Mouse (Mus musculus) limb, embryonic 12.5 days (tissue): Measurements from ENCODE around the gene Ubd. TPM values are rescaled to one million over a fixed set of nuclear protein-coding genes. Genes with fewer than 3 reads are reported as not detected.

Experiments
- ATAC-seq: fragments of 200-750 bp; cut with Nextera tagmentation; 2 replicates; pipeline ENCODE4 v1.8.0; 2017; ENCODE audit warnings: low read depth, moderate TSS enrichment; ENCODE audit not compliant: insufficient number of reproducible peaks, insufficient read depth, low FRiP score, low TSS enrichment
- H3K27ac ChIP-seq: fragments of 300-500 bp; sonication (generic); 2 replicates; pipeline ENCODE4 v1.5.1; 2016; ENCODE audit warnings: mild to moderate bottlenecking, moderate library complexity
- H3K27me3 ChIP-seq: fragments of 300-500 bp; sonication (generic); 2 replicates; pipeline ENCODE4 v1.6.1; 2016; ENCODE audit warnings: mild to moderate bottlenecking, moderate library complexity
- H3K36me3 ChIP-seq: fragments of 300-500 bp; sonication (generic); 2 replicates; pipeline ENCODE4 v1.6.1; 2016; ENCODE audit warnings: mild to moderate bottlenecking, moderate library complexity
- H3K4me1 ChIP-seq: fragments of 300-500 bp; sonication (generic); replicated peaks from 2 replicates; pipeline ENCODE4 v1.6.1; 2016
- H3K4me2 ChIP-seq: fragments of 300-500 bp; sonication (generic); 2 replicates; pipeline ENCODE4 v1.6.1; 2016; ENCODE audit warnings: mild to moderate bottlenecking, moderate library complexity
- H3K4me3 ChIP-seq: fragments of 300-500 bp; sonication (generic); replicated peaks from 2 replicates; pipeline ENCODE4 v1.5.1; 2016; ENCODE audit warnings: mild to moderate bottlenecking
- H3K9ac ChIP-seq: fragments of 300-500 bp; sonication (generic); replicated peaks from 2 replicates; pipeline ENCODE4 v1.6.1; 2016; ENCODE audit warnings: mild to moderate bottlenecking, moderate library complexity
- H3K9me3 ChIP-seq: fragments of 300-500 bp; sonication (generic); 2 replicates; pipeline ENCODE4 v1.6.1; 2016; ENCODE audit warnings: mild to moderate bottlenecking, moderate library complexity
- WGBS: fragments of 180-500 bp; shearing (Covaris S2); methylation state at CpG from one replicate; pipeline ENCODE4 v1.1.7; 2016; 5-methylcytosine and 5-hydroxymethylcytosine counted together
- polyA plus RNA-seq: library from polyadenylated mRNA; unstranded; fragments of >200 nt; fragmentation: Nextera tagmentation; extraction: Ambion mirVana; gene quantifications from 2 replicates; pipeline ENCODE4 v1.2.1, GENCODE M21; 2016

Ubd gene
- not detected in 2 replicates for polyA plus RNA-seq

DNA sequence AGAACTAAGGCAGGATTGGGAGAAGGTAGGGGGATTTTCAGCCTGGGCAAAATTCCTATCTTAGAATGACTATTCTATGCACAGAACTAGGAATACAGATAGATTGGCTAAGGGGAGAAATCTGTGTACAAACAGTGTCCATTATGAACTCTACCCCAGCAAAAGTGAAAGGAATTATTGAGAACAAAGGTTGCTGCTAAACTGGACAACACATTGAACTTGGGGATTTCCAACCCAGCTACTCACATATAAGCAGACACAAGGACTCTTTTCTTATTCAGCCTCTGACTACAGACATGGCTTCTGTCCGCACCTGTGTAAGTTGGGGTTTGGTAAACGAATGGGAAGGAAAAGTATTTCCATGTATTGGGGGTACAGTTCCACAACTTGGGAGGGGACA, at the start of gene Ubd:
Ubd (plus strand) TSS at position 237 of the 400 bp plus-strand sequence.
- Histone ChIP-seq H3K9me3 (no peaks in the 10 kb centered on the region), H3K27ac (no peak within 1 kb of the TSS), H3K4me3 (no peak within 1 kb of the TSS), H3K4me1 (no peaks in the 10 kb centered on the region), H3K4me2 (no peak within 1 kb of the TSS), H3K27me3 (peaks cover 31% of the 10 kb centered on the region), H3K9ac (no peak within 1 kb of the TSS), H3K36me3 (no peaks in the 10 kb centered on the region)
- WGBS, result 85% methylated on average over 2 of the region's 2 CpGs
- ATAC-seq, result no peak

DNA sequence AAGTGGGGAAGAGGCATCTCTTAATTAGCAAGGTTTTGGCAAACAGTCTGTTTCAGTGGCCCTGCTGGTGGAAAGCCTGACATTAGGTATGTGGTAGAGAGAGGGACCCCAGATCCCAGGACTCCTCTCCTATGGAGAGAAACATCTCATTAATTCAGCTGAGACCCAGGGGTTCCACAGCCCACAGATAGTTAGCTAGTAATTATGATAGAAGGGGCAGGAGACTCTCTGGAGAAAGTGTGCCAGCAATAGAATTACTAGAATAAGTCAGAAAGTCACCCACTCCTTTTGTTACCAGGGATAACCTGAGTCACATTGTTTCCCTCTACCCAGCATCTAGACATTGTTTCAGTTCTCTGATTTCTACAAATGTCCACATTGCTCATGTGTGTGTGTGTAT, 32.3 kb upstream of the Ubd start, which contains the start of gene Olfr93:
Olfr93 (minus strand) TSS at position 101 of the 400 bp plus-strand sequence.
- no peak within 1 kb of the TSS for H3K9ac ChIP-seq
- no peaks in the 10 kb centered on the region for H3K9me3 ChIP-seq
- H3K27ac ChIP-seq, result no peak within 1 kb of the TSS
- no peaks in the 10 kb centered on the region for H3K27me3 ChIP-seq
- no peaks in the 10 kb centered on the region for H3K4me1 ChIP-seq
- H3K4me3 ChIP-seq, result no peak within 1 kb of the TSS
- no peaks in the 10 kb centered on the region for H3K36me3 ChIP-seq
- ATAC-seq, result no peak
- H3K4me2 ChIP-seq, result no peak within 1 kb of the TSS

DNA sequence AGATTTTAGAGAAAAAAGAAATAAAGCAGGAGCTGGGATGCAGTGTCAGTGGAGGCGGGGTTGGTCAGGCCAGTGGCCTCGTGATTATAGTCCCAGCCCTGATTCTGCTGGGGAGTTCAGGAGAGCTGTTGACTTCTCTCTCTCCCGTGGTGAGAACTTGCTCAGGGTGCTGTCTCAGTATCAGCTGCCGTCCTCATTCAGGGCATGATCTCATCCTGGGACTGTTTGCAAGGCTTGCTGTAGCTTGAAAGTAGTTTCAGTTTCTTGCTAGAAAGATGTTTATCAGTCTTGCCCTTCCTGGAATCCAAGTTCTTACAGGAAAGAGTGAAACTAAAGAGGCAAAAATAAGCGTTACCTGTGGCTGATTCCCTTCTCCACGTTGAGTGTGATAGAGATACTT, 8.2 kb upstream of the Ubd start:
- no peak overlapping the region for H3K4me3 ChIP-seq
- no peaks in the 10 kb centered on the region for H3K36me3 ChIP-seq
- 44% methylated on average over 6 of the region's 6 CpGs for WGBS
- no peak overlapping the region for H3K9ac ChIP-seq
- no peak overlapping the region for H3K4me2 ChIP-seq
- no peak overlapping the region for H3K27ac ChIP-seq
- no peaks in the 10 kb centered on the region for H3K27me3 ChIP-seq
- ATAC-seq, result no peak
- H3K9me3 ChIP-seq, result no peaks in the 10 kb centered on the region
- H3K4me1 ChIP-seq, result no peaks in the 10 kb centered on the region

DNA sequence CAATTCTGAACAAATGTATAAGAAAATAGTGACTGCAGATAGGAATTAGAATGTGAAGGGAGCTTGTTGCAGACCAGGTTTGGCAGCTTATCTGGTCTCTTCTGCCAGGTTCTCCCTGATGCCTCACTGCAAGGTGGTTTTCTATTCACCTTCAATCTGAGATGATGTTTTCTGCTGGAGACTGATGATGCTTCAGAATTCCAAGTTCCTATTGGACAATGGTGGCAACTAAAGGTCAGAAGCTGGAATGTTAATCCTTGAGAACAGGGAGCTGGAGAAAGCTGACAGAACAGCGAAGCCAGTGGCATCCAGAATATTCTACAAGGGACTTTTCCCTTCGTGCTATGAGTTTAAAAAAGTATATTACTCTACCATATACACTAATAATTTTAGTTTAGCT, 3.0 kb upstream of the Ubd start:
- Histone ChIP-seq H3K36me3 (no peaks in the 10 kb centered on the region), H3K9me3 (no peaks in the 10 kb centered on the region)
- 49% methylated on average over 2 of the region's 2 CpGs for WGBS

DNA sequence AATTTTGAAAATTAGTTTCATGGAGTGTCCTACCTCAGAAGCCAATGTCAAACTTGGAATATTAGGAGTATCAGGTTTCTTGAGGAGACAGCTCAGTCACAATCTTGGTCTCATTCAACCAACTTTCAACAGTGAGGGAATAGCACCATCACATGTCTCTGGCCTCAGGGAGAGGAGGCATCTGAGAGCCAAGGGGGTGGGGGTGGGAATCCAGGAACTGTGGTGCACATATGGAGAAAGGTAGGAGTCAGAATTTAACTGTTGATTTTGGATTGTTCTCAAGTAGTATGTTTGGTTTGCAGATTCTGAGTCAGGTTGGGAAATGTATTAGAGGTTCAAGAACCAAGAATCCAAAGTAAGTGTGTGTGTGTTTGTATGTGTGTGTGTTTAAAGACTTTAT, 660 bp upstream of the Ubd start:
- Histone ChIP-seq H3K4me1 (no peaks in the 10 kb centered on the region), H3K27ac (no peak overlapping the region), H3K4me3 (no peak overlapping the region), H3K27me3 (peaks cover 25% of the 10 kb centered on the region), H3K9me3 (no peaks in the 10 kb centered on the region), H3K9ac (no peak overlapping the region), H3K4me2 (no peak overlapping the region), H3K36me3 (no peaks in the 10 kb centered on the region)
- ATAC-seq, result no peak

More for the DNA sequence above, 3.0 kb upstream of the Ubd start:
- Histone ChIP-seq H3K4me2 (no peak overlapping the region), H3K4me3 (no peak overlapping the region), H3K9ac (no peak overlapping the region), H3K27ac (no peak overlapping the region), H3K27me3 (peaks cover 4% of the 10 kb centered on the region; the same call in 1 of the 2 replicates), H3K4me1 (no peaks in the 10 kb centered on the region)
- ATAC-seq, result no peak

DNA sequence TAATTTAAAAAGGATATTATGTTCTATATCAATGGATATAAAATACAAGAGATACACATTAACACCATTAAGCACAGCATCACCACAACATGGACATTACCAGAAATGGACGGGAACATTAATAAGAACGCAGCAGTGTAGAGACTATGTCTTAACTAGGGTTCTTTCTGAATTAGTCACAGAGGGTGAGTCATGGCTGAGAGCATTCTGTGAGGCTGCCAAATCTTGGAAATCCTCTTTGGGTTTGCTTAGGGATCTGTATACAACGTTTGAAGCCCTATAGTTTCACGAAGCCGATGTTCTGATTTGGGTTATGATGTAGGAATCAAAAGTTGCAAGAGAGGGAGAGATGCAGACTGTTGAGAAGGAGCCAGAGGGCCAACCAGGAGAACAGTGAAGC, 1.1 kb downstream of the Ubd start:
- Histone ChIP-seq H3K36me3 (no peaks in the 10 kb centered on the region), H3K4me1 (no peaks in the 10 kb centered on the region), H3K27ac (no peak overlapping the region), H3K4me3 (no peak overlapping the region), H3K9ac (no peak overlapping the region), H3K4me2 (no peak overlapping the region), H3K27me3 (peaks cover 32% of the 10 kb centered on the region), H3K9me3 (no peaks in the 10 kb centered on the region)
- 93% methylated on average over 5 of the region's 5 CpGs for WGBS
- ATAC-seq, result no peak

DNA sequence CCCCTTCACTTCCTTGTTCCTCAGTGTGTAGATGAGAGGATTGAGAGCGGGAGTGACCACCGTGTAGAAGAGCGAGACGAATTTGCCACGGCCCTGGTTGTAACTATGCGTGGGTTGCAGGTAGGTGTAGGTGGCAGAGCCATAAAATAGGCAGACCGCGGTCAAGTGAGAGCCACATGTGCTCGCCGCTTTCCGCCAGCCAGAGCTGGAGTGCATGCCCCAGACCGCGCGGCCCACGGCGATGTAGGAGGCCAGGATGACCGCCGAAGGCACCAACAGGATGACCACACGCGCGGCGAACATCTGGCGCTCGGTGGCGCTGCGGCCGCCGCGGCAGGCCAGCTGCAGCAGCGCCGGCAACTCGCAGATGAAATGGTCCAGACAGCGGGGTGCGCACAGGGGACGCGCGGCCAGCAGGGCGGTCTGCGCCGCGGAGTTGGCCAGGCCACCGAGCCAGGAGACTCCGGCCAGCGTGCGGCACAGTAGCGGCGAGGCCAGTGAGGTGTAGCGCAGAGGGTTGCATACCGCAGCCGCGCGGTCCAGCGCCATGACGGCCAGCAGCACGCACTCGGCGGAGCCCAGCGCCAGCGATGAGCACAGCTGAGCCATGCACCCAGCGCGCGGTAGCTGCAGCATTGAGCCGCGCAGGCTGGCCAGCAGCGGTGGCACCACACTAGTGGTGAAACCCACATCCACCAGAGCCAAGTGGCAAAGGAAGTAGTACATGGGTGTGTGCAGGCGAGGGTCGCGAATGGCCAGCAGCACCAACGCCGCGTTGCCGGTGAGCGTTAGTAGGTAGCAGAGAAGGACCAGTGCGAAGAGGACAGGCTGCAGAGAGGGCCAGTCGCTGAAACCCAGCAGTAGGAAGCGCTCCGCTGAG, 3.4 kb downstream of the Ubd start:
- H3K27me3 ChIP-seq, result peaks cover 34% of the 10 kb centered on the region
- under 1% methylated on average over 77 of the region's 77 CpGs for WGBS
- peak; percentile 86 for ATAC-seq

DNA sequence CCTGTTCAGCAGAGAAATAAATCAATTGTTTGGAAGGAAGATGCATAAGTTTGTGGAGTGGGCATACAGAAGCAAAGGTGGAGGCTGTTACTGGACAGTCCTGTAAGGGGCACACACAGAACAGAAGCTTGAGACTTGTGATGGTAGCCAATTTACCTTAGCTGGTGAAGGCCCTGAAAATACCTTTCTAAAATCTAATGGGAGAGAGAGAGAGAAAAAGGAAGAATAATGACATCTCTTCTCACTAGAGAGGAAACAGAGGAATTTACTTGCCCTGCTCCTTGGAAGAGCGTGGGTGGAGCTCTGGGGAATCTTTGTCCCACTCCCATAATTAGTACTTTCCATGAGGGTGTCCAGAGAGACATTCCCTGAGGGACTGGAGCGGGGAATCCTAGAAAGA, 7.2 kb downstream of the Ubd start, which contains the start of gene Olfr94:
Olfr94 (minus strand) TSS at position 101 of the 400 bp plus-strand sequence.
- ATAC-seq, result no peak
- H3K27me3 ChIP-seq, result peaks cover 30% of the 10 kb centered on the region
- H3K4me3 ChIP-seq, result no peak within 1 kb of the TSS
- H3K4me2 ChIP-seq, result no peak within 1 kb of the TSS
- no peak within 1 kb of the TSS for H3K27ac ChIP-seq
- H3K9me3 ChIP-seq, result no peaks in the 10 kb centered on the region
- H3K36me3 ChIP-seq, result no peaks in the 10 kb centered on the region
- no peak within 1 kb of the TSS for H3K9ac ChIP-seq
- WGBS, result 74% methylated on average over 2 of the region's 2 CpGs
- H3K4me1 ChIP-seq, result no peaks in the 10 kb centered on the region

More for the DNA sequence above, 3.4 kb downstream of the Ubd start:
- Histone ChIP-seq H3K36me3 (no peaks in the 10 kb centered on the region), H3K9me3 (no peaks in the 10 kb centered on the region), H3K4me2 (peak overlapping the region; percentile 96), H3K4me3 (peak overlapping the region; percentile 62), H3K9ac (peak overlapping the region; percentile 60), H3K4me1 (no peaks in the 10 kb centered on the region), H3K27ac (no peak overlapping the region)

DNA sequence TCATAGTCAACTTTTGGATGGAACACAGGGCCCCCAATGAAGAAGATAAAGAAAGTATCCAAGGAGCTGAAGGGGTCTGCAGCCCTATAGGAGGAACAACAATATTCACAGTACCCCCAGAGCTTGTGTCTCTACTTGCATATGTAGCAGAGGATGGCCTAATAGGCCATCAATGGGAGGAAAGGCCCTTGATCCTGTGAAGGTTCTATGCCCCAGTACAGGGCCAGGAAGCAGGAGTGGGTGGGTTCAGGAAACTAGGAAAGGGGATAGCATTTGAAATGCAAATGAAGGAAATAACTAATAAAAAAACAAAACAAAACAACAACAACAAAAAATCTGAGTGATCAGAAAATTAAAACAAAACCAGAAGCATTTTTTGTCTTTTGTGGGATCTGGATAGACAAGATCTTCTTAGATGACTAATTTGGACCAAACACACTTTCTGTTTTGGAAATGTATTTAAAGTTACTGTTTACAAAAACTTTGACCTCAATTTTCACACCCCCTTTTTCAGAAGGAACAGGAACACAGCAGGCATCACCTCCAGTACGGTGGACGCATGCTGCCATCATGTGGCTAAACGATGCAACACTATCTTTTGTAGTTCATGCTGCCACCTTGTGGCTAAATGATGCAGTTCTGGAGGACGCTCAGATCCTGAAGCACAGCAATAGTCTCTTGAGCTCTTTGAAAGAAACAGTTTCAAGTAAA, 9.7 kb downstream of the Ubd start:
- H3K36me3 ChIP-seq, result no peaks in the 10 kb centered on the region
- H3K4me1 ChIP-seq, result no peaks in the 10 kb centered on the region
- H3K27me3 ChIP-seq, result peaks cover 6% of the 10 kb centered on the region
- 0% methylated on average over 4 of the region's 4 CpGs for WGBS
- H3K4me3 ChIP-seq, result no peak overlapping the region
- no peak overlapping the region for H3K27ac ChIP-seq
- no peak overlapping the region for H3K4me2 ChIP-seq
- ATAC-seq, result no peak
- H3K9ac ChIP-seq, result no peak overlapping the region
- H3K9me3 ChIP-seq, result no peaks in the 10 kb centered on the region

DNA sequence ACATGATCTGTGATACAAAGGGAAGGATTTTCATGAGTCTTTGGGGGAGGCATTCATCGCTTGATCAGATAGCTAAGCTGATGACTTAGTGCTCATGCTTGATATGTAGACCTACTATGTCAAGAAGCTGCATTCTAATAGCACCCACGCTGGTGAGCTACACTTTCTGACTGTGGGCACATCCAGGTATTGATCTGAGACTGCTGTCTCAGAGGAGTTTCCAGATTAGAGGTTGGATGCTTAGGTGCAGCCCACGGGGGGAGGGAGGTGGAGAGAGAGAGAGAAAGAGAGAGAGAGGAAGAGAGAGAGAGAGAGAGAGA, 10.2 kb downstream of the Ubd start:
- 38% methylated on average over 3 of the region's 3 CpGs for WGBS
- H3K4me2 ChIP-seq, result no peak overlapping the region

DNA sequence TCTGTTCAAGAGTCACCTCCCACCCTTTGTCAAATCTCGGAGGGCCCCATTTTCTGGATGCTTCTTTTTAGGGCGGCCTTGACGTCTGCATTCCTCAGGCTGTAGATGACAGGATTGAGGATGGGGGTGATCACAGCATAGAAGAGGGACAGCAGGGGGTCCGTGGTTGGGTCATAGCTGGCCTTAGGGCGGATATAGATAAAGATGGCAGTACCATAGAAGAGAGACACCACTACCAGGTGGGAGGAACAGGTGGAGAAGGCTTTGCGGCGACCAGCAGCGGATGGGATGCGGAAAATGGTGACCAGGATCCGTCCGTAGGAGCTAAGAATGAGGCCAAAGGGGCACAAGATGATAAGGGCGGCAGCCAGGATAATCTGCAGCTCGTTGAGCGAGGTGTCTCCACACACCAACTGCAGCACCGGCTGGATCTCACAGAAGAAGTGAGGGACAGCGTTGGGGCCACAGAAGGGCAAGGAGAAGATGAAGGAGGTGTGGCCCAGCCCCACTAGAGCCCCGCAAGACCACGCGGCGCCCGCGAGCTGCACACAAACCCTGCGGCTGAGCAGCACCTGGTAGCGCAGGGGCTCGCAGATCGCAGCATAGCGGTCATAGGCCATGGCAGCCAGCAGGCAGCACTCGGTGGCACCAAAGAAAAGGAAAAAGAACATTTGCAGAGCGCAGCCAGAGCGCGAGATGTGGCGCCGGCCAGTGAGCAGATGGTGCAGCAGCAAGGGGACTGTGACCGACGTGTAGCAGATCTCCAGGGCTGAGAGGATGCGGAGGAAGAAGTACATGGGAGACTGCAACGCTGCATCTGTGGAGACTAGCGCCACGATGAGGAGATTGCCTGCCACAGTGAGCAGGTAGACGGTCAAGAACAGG, 17.4 kb downstream of the Ubd start:
- H3K36me3 ChIP-seq, result no peaks in the 10 kb centered on the region
- no peak overlapping the region for H3K27ac ChIP-seq
- WGBS, result 19% methylated on average over 40 of the region's 40 CpGs
- peak overlapping the region; percentile 26 for H3K4me3 ChIP-seq
- ATAC-seq, result no peak
- H3K27me3 ChIP-seq, result peaks cover 25% of the 10 kb centered on the region
- peaks cover 3% of the 10 kb centered on the region; the same call in 1 of the 2 replicates for H3K4me1 ChIP-seq
- peak overlapping the region; percentile 50 for H3K4me2 ChIP-seq
- no peaks in the 10 kb centered on the region for H3K9me3 ChIP-seq
- peak overlapping the region; percentile 45; the same call in 1 of the 2 replicates for H3K9ac ChIP-seq

More for the DNA sequence above, 10.2 kb downstream of the Ubd start:
- Histone ChIP-seq H3K4me1 (no peaks in the 10 kb centered on the region), H3K9ac (no peak overlapping the region), H3K9me3 (no peaks in the 10 kb centered on the region), H3K36me3 (no peaks in the 10 kb centered on the region), H3K4me3 (no peak overlapping the region), H3K27me3 (0 out of 2 replicates have a peak, but pooled peaks cover 3% of the 10 kb centered on the region), H3K27ac (no peak overlapping the region)
- no peak for ATAC-seq
